Mouse (Mus musculus): ENCODE results near the gene Ttc26. TPM values are rescaled to one million over a fixed set of nuclear protein-coding genes. Genes with fewer than 3 reads are reported as not detected.

Gene Ttc26
- not detected in 2 replicates for total RNA-seq (2017)

GRCm38 (mm10) chr6:38381129-38381771, at the start of gene Ttc26:
Gene Ttc26, plus strand, starts transcription at chr6:38381469.
- ATAC-seq (ENCODE audit: extremely low read depth, insufficient number of reproducible peaks, low FRiP score, poor library complexity, severe bottlenecking) = peak; percentile 97

- ATAC-seq (ENCODE audit: extremely low read depth, insufficient number of reproducible peaks, low FRiP score, poor library complexity, severe bottlenecking) = no peak
These were observed 46.0 kb upstream of the Ttc26 start for GRCm38 (mm10) chr6:38335264-38335663.

GRCm38 (mm10) chr6:38337166-38337705, 44.0 kb upstream of the Ttc26 start:
- no peak for ATAC-seq (ENCODE audit: extremely low read depth, insufficient number of reproducible peaks, low FRiP score, poor library complexity, severe bottlenecking)

GRCm38 (mm10) chr6:38337951-38338350, 43.3 kb upstream of the Ttc26 start:
- no peak for ATAC-seq (ENCODE audit: extremely low read depth, insufficient number of reproducible peaks, low FRiP score, poor library complexity, severe bottlenecking)

- no peak for ATAC-seq (ENCODE audit: extremely low read depth, insufficient number of reproducible peaks, low FRiP score, poor library complexity, severe bottlenecking)
These were observed 42.2 kb upstream of the Ttc26 start for GRCm38 (mm10) chr6:38339078-38339477.

- ATAC-seq (ENCODE audit: extremely low read depth, insufficient number of reproducible peaks, low FRiP score, poor library complexity, severe bottlenecking) = 0 out of 2 replicates have a peak, but pooled peaks have one; percentile 21
These were observed 39.3 kb upstream of the Ttc26 start for GRCm38 (mm10) chr6:38341751-38342665.

- no peak for ATAC-seq (ENCODE audit: extremely low read depth, insufficient number of reproducible peaks, low FRiP score, poor library complexity, severe bottlenecking)
These were observed 38.6 kb upstream of the Ttc26 start for GRCm38 (mm10) chr6:38342666-38342992.

GRCm38 (mm10) chr6:38343581-38343980, 37.7 kb upstream of the Ttc26 start:
- no peak for ATAC-seq (ENCODE audit: extremely low read depth, insufficient number of reproducible peaks, low FRiP score, poor library complexity, severe bottlenecking)

- ATAC-seq (ENCODE audit: extremely low read depth, insufficient number of reproducible peaks, low FRiP score, poor library complexity, severe bottlenecking) = no peak
These were observed 37.1 kb upstream of the Ttc26 start for GRCm38 (mm10) chr6:38344006-38344670.

GRCm38 (mm10) chr6:38345796-38346195, 35.5 kb upstream of the Ttc26 start:
- peak; percentile 81 for ATAC-seq (ENCODE audit: extremely low read depth, insufficient number of reproducible peaks, low FRiP score, poor library complexity, severe bottlenecking)

- no peak for ATAC-seq (ENCODE audit: extremely low read depth, insufficient number of reproducible peaks, low FRiP score, poor library complexity, severe bottlenecking)
These were observed 33.4 kb upstream of the Ttc26 start for GRCm38 (mm10) chr6:38347875-38348274.

- ATAC-seq (ENCODE audit: extremely low read depth, insufficient number of reproducible peaks, low FRiP score, poor library complexity, severe bottlenecking) = no peak
These were observed 32.3 kb upstream of the Ttc26 start for GRCm38 (mm10) chr6:38348811-38349453.

- no peak for ATAC-seq (ENCODE audit: extremely low read depth, insufficient number of reproducible peaks, low FRiP score, poor library complexity, severe bottlenecking)
These were observed 31.5 kb upstream of the Ttc26 start for GRCm38 (mm10) chr6:38349806-38350205.

GRCm38 (mm10) chr6:38351930-38352329, 29.3 kb upstream of the Ttc26 start:
- ATAC-seq (ENCODE audit: extremely low read depth, insufficient number of reproducible peaks, low FRiP score, poor library complexity, severe bottlenecking) = no peak

GRCm38 (mm10) chr6:38352451-38352850, 28.8 kb upstream of the Ttc26 start:
- no peak; the same call in 1 of the 2 replicates for ATAC-seq (ENCODE audit: extremely low read depth, insufficient number of reproducible peaks, low FRiP score, poor library complexity, severe bottlenecking)

- ATAC-seq (ENCODE audit: extremely low read depth, insufficient number of reproducible peaks, low FRiP score, poor library complexity, severe bottlenecking) = no peak
These were observed 28.1 kb upstream of the Ttc26 start for GRCm38 (mm10) chr6:38353181-38353580.

- ATAC-seq (ENCODE audit: extremely low read depth, insufficient number of reproducible peaks, low FRiP score, poor library complexity, severe bottlenecking) = peak; percentile 80
These were observed 27.2 kb upstream of the Ttc26 start, which contains the start of gene Zc3hav1 for GRCm38 (mm10) chr6:38353811-38354722. Gene Zc3hav1, minus strand, starts transcription at chr6:38354603.

Measured in neutrophil, adult 5-6 weeks (primary cell).